Mouse (Mus musculus): ENCODE measurements around the gene Hnrnpab. TPM values are rescaled to one million over a fixed set of nuclear protein-coding genes. Genes with fewer than 3 reads are reported as not detected.
"Not testable (repeated sequence)": the region's sequence is repeated elsewhere in the genome, so short reads cannot be mapped to it uniquely, and the experiment has no call there.

The Hnrnpab gene
- polyA plus RNA-seq, 1 experiment: 749 TPM

- H3ac ChIP-seq (ENCODE audit: control insufficient read depth, insufficient read length, low read depth): no peak overlapping the region
- peaks cover 18% of the 10 kb centered on the region for H3K79me2 ChIP-seq (ENCODE audit: control insufficient read depth, insufficient read depth)
- H3K36me3 ChIP-seq (ENCODE audit: control insufficient read depth, insufficient read depth): peaks cover 4% of the 10 kb centered on the region
- no peak overlapping the region for H3K4me3 ChIP-seq (ENCODE audit: insufficient read depth, poor library complexity, severe bottlenecking)
- no peaks in the 10 kb centered on the region for H3K79me3 ChIP-seq (ENCODE audit: low read depth)
- no peaks in the 10 kb centered on the region for H3K27me3 ChIP-seq (ENCODE audit: control insufficient read depth, insufficient read depth, insufficient read length)
- no peak for TF ChIP-seq MAX (IDR thresholded peaks at IDR 0.05)
- no peak for TF ChIP-seq CTCF (IDR thresholded peaks at IDR 0.05; ENCODE audit: control insufficient read depth, insufficient read depth, insufficient read length)
- no peak for TF ChIP-seq USF1 (IDR thresholded peaks at IDR 0.05; ENCODE audit: low read depth)
- TF ChIP-seq CEBPB (IDR thresholded peaks at IDR 0.05; ENCODE audit: low read depth): no peak
Observed at GRCm38 (mm10) chr11:51638497-51638896, 31.9 kb upstream of the Hnrnpab start.

- Histone ChIP-seq H3K36me3 (ENCODE audit: control insufficient read depth, insufficient read depth) (no peaks in the 10 kb centered on the region), H3K4me3 (ENCODE audit: insufficient read depth, poor library complexity, severe bottlenecking) (no peak overlapping the region), H3K27me3 (ENCODE audit: control insufficient read depth, insufficient read depth, insufficient read length) (no peaks in the 10 kb centered on the region), H3ac (ENCODE audit: control insufficient read depth, insufficient read length, low read depth) (no peak overlapping the region), H3K79me3 (ENCODE audit: low read depth) (no peaks in the 10 kb centered on the region), H3K79me2 (ENCODE audit: control insufficient read depth, insufficient read depth) (peaks cover 18% of the 10 kb centered on the region)
- TF ChIP-seq USF1 (IDR thresholded peaks at IDR 0.05; ENCODE audit: low read depth) (no peak), CTCF (IDR thresholded peaks at IDR 0.05; ENCODE audit: control insufficient read depth, insufficient read depth, insufficient read length) (no peak), CEBPB (IDR thresholded peaks at IDR 0.05; ENCODE audit: low read depth) (no peak), MYOG (IDR thresholded peaks at IDR 0.05; ENCODE audit: control insufficient read depth, extremely low read depth, insufficient read length) (no peak), FOSL1 (IDR thresholded peaks at IDR 0.05; ENCODE audit: insufficient read depth, low read length, poor library complexity, severe bottlenecking) (no peak), MYOD1 (IDR thresholded peaks at IDR 0.05; ENCODE audit: control insufficient read depth, insufficient read length, low read depth) (no peak), MAX (IDR thresholded peaks at IDR 0.05) (no peak)
Observed at GRCm38 (mm10) chr11:51637971-51638414, 31.3 kb upstream of the Hnrnpab start.

- Histone ChIP-seq H3ac (ENCODE audit: control insufficient read depth, insufficient read length, low read depth) (peak overlapping the region; percentile 66), H3K27me3 (ENCODE audit: control insufficient read depth, insufficient read depth, insufficient read length) (no peaks in the 10 kb centered on the region), H3K79me2 (ENCODE audit: control insufficient read depth, insufficient read depth) (peaks cover 20% of the 10 kb centered on the region), H3K4me3 (ENCODE audit: insufficient read depth, poor library complexity, severe bottlenecking) (peak overlapping the region; percentile 59), H3K79me3 (ENCODE audit: low read depth) (peaks cover under 1% of the 10 kb centered on the region), H3K36me3 (ENCODE audit: control insufficient read depth, insufficient read depth) (no peaks in the 10 kb centered on the region)
- TF ChIP-seq MAX (IDR thresholded peaks at IDR 0.05): no peak
- TF ChIP-seq CEBPB (IDR thresholded peaks at IDR 0.05; ENCODE audit: low read depth): peak; percentile 10
- TF ChIP-seq CTCF (IDR thresholded peaks at IDR 0.05; ENCODE audit: control insufficient read depth, insufficient read depth, insufficient read length): peak; percentile 21
- no peak for TF ChIP-seq USF1 (IDR thresholded peaks at IDR 0.05; ENCODE audit: low read depth)
- no peak for TF ChIP-seq MYOG (IDR thresholded peaks at IDR 0.05; ENCODE audit: control insufficient read depth, extremely low read depth, insufficient read length)
Observed at GRCm38 (mm10) chr11:51636323-51636684, 29.7 kb upstream of the Hnrnpab start.

- H3K36me3 ChIP-seq (ENCODE audit: control insufficient read depth, insufficient read depth): no peaks in the 10 kb centered on the region
- H3K27me3 ChIP-seq (ENCODE audit: control insufficient read depth, insufficient read depth, insufficient read length): no peaks in the 10 kb centered on the region
- TF ChIP-seq FOSL1 (IDR thresholded peaks at IDR 0.05; ENCODE audit: insufficient read depth, low read length, poor library complexity, severe bottlenecking): no peak
- peak; percentile 73 for TF ChIP-seq MAX (IDR thresholded peaks at IDR 0.05)
Observed at GRCm38 (mm10) chr11:51635525-51636322, 29.1 kb upstream of the Hnrnpab start, which contains the start of gene Rmnd5b. Gene Rmnd5b (minus strand): TSS chr11:51635896.

GRCm38 (mm10) chr11:51635127-51635524, 28.5 kb upstream of the Hnrnpab start:
- peak overlapping the region; percentile 66 for H3ac ChIP-seq (ENCODE audit: control insufficient read depth, insufficient read length, low read depth)
- peak overlapping the region; percentile 59 for H3K4me3 ChIP-seq (ENCODE audit: insufficient read depth, poor library complexity, severe bottlenecking)
- peaks cover 2% of the 10 kb centered on the region for H3K79me3 ChIP-seq (ENCODE audit: low read depth)
- H3K36me3 ChIP-seq (ENCODE audit: control insufficient read depth, insufficient read depth): no peaks in the 10 kb centered on the region
- peaks cover 31% of the 10 kb centered on the region for H3K79me2 ChIP-seq (ENCODE audit: control insufficient read depth, insufficient read depth)
- TF ChIP-seq USF1 (IDR thresholded peaks at IDR 0.05; ENCODE audit: low read depth) (no peak), CEBPB (IDR thresholded peaks at IDR 0.05; ENCODE audit: low read depth) (no peak), MAX (IDR thresholded peaks at IDR 0.05) (no peak), CTCF (IDR thresholded peaks at IDR 0.05; ENCODE audit: control insufficient read depth, insufficient read depth, insufficient read length) (no peak), MYOD1 (IDR thresholded peaks at IDR 0.05; ENCODE audit: control insufficient read depth, insufficient read length, low read depth) (no peak), MYOG (IDR thresholded peaks at IDR 0.05; ENCODE audit: control insufficient read depth, extremely low read depth, insufficient read length) (no peak), FOSL1 (IDR thresholded peaks at IDR 0.05; ENCODE audit: insufficient read depth, low read length, poor library complexity, severe bottlenecking) (no peak)
- no peaks in the 10 kb centered on the region for H3K27me3 ChIP-seq (ENCODE audit: control insufficient read depth, insufficient read depth, insufficient read length)

More at GRCm38 (mm10) chr11:51635525-51636322, 29.1 kb upstream of the Hnrnpab start, which contains the start of gene Rmnd5b:
- peaks cover 2% of the 10 kb centered on the region for H3K79me3 ChIP-seq (ENCODE audit: low read depth)
- H3K4me3 ChIP-seq (ENCODE audit: insufficient read depth, poor library complexity, severe bottlenecking): peak within 1 kb of the TSS; percentile 59
- peak within 1 kb of the TSS; percentile 66 for H3ac ChIP-seq (ENCODE audit: control insufficient read depth, insufficient read length, low read depth)
- H3K79me2 ChIP-seq (ENCODE audit: control insufficient read depth, insufficient read depth): peaks cover 25% of the 10 kb centered on the region

GRCm38 (mm10) chr11:51633721-51634120, 27.1 kb upstream of the Hnrnpab start:
- Histone ChIP-seq H3K4me3 (ENCODE audit: insufficient read depth, poor library complexity, severe bottlenecking) (no peak overlapping the region), H3K27me3 (ENCODE audit: control insufficient read depth, insufficient read depth, insufficient read length) (no peaks in the 10 kb centered on the region), H3ac (ENCODE audit: control insufficient read depth, insufficient read length, low read depth) (no peak overlapping the region), H3K79me2 (ENCODE audit: control insufficient read depth, insufficient read depth) (peaks cover 33% of the 10 kb centered on the region), H3K79me3 (ENCODE audit: low read depth) (peaks cover 2% of the 10 kb centered on the region), H3K36me3 (ENCODE audit: control insufficient read depth, insufficient read depth) (peaks cover 7% of the 10 kb centered on the region)
- TF ChIP-seq USF1 (IDR thresholded peaks at IDR 0.05; ENCODE audit: low read depth): no peak
- no peak for TF ChIP-seq MAX (IDR thresholded peaks at IDR 0.05)
- no peak for TF ChIP-seq CEBPB (IDR thresholded peaks at IDR 0.05; ENCODE audit: low read depth)
- no peak for TF ChIP-seq FOSL1 (IDR thresholded peaks at IDR 0.05; ENCODE audit: insufficient read depth, low read length, poor library complexity, severe bottlenecking)
- TF ChIP-seq MYOD1 (IDR thresholded peaks at IDR 0.05; ENCODE audit: control insufficient read depth, insufficient read length, low read depth): no peak
- TF ChIP-seq MYOG (IDR thresholded peaks at IDR 0.05; ENCODE audit: control insufficient read depth, extremely low read depth, insufficient read length): no peak
- TF ChIP-seq CTCF (IDR thresholded peaks at IDR 0.05; ENCODE audit: control insufficient read depth, insufficient read depth, insufficient read length): no peak

GRCm38 (mm10) chr11:51633200-51633599, 26.6 kb upstream of the Hnrnpab start:
- H3K27me3 ChIP-seq (ENCODE audit: control insufficient read depth, insufficient read depth, insufficient read length); H3ac ChIP-seq (ENCODE audit: control insufficient read depth, insufficient read length, low read depth); H3K4me3 ChIP-seq (ENCODE audit: insufficient read depth, poor library complexity, severe bottlenecking); H3K79me3 ChIP-seq (ENCODE audit: low read depth): not testable (repeated sequence)
- H3K36me3 ChIP-seq (ENCODE audit: control insufficient read depth, insufficient read depth): peaks cover 12% of the 10 kb centered on the region
- H3K79me2 ChIP-seq (ENCODE audit: control insufficient read depth, insufficient read depth): peaks cover 33% of the 10 kb centered on the region

Data from C2C12 (cell line).